ENCODE assay signal across 17 mouse cellular contexts in genomic region chr13:53825957-53826580, GRCm38 (mm10).
A peak's percentile ranks its signal among the peaks of the same experiment; 100 is the strongest.
DNase-seq lines count a peak whose midpoint lies in the region; ATAC-seq and TF ChIP-seq lines count a peak whose summit lies in the region.
"Had no signal": no experiment of that assay in that cellular context is flagged by ENCODE, and none has a peak within 500 bp of the region (broad histone marks: within the 10 kb centered on the region; RNA-seq: fewer than 3 reads in every experiment).

No protein-coding gene starts in this region.

- no peak overlapping the region for H3K4me3 ChIP-seq in forebrain, embryonic 14.5 days (ENCODE audit: low read depth, low read length)
- H3K4me3 ChIP-seq in forebrain, embryonic 12.5 days (replicated peaks): no peak overlapping the region
- H3K4me3 ChIP-seq in midbrain, embryonic 12.5 days: no peak overlapping the region
- no peak overlapping the region for H3K4me3 ChIP-seq in midbrain, postnatal 0 days (ENCODE audit: low read depth, low read length)
- no peak overlapping the region for H3K4me3 ChIP-seq in ES-E14 (ENCODE audit: insufficient read depth in 1 of 2, low read depth in 1 of 2, low read length in 2 of 2, poor library complexity in 1 of 2, severe bottlenecking in 1 of 2)
- H3K4me3 ChIP-seq in forebrain, postnatal 0 days (ENCODE audit: low read depth, low read length): no peak overlapping the region
- H3K4me3 ChIP-seq: embryonic facial prominence, embryonic 13.5 days; limb, embryonic 15.5 days; liver, embryonic 15.5 days; neural tube, embryonic 12.5 days had no signal

- peak; percentile 66 for DNase-seq in forebrain, embryonic 14.5 days (ENCODE audit: low spot score)
- no peak for DNase-seq in midbrain, postnatal 0 days (ENCODE audit: low spot score)
- peak; percentile 17 for DNase-seq in ES-E14 (ENCODE audit: low read depth, low spot score)
- DNase-seq in forebrain, postnatal 0 days: peak; percentile 72
- no peak for DNase-seq in frontal cortex, postnatal 25 days (ENCODE audit: low spot score in 2 of 2)
- no peak for DNase-seq in adrenal gland, postnatal 14 days
- DNase-seq: adrenal gland, adult 8-10 months; cerebellum, adult 11 months; gastrocnemius, postnatal 36 days had no signal

- no peaks in the 10 kb centered on the region for H3K36me3 ChIP-seq in forebrain, embryonic 14.5 days (ENCODE audit: control insufficient read depth, insufficient read depth, low read length)
- no peaks in the 10 kb centered on the region for H3K36me3 ChIP-seq in forebrain, embryonic 12.5 days (replicated peaks)
- no peaks in the 10 kb centered on the region for H3K36me3 ChIP-seq in midbrain, embryonic 12.5 days
- no peaks in the 10 kb centered on the region for H3K36me3 ChIP-seq in midbrain, postnatal 0 days (ENCODE audit: insufficient read depth, low read length)
- no peaks in the 10 kb centered on the region for H3K36me3 ChIP-seq in ES-E14 (ENCODE audit: control insufficient read depth, insufficient read depth, low read length, poor library complexity, severe bottlenecking)
- no peaks in the 10 kb centered on the region for H3K36me3 ChIP-seq in forebrain, postnatal 0 days (ENCODE audit: insufficient read depth)
- H3K36me3 ChIP-seq: embryonic facial prominence, embryonic 13.5 days; limb, embryonic 15.5 days; liver, embryonic 15.5 days; neural tube, embryonic 12.5 days had no signal

- WGBS in forebrain, embryonic 14.5 days: 58% methylated on average over 8 of the region's 8 CpGs
- 66% methylated on average over 8 of the region's 8 CpGs for WGBS in forebrain, embryonic 12.5 days
- 65% methylated on average over 8 of the region's 8 CpGs for WGBS in midbrain, embryonic 12.5 days
- WGBS in midbrain, postnatal 0 days: 53% methylated on average over 8 of the region's 8 CpGs
- WGBS in forebrain, postnatal 0 days: 43% methylated on average over 8 of the region's 8 CpGs

- H3K27ac ChIP-seq in forebrain, embryonic 14.5 days (ENCODE audit: low read depth, low read length): peak overlapping the region; percentile 33; the same call in 1 of the 2 replicates
- no peak overlapping the region for H3K27ac ChIP-seq in forebrain, embryonic 12.5 days
- no peak overlapping the region for H3K27ac ChIP-seq in midbrain, embryonic 12.5 days (replicated peaks)
- H3K27ac ChIP-seq in midbrain, postnatal 0 days (ENCODE audit: low read depth, low read length): no peak overlapping the region
- no peak overlapping the region for H3K27ac ChIP-seq in ES-E14 (ENCODE audit: insufficient read depth, low read depth, low read length, poor library complexity, severe bottlenecking)
- 0 out of 2 replicates have a peak overlapping the region, but pooled peaks have one; percentile 11 for H3K27ac ChIP-seq in forebrain, postnatal 0 days (ENCODE audit: low read depth, low read length)
- H3K27ac ChIP-seq: embryonic facial prominence, embryonic 13.5 days; limb, embryonic 15.5 days; liver, embryonic 15.5 days; macrophage; neural tube, embryonic 12.5 days had no signal

- H3K4me2 ChIP-seq in forebrain, embryonic 14.5 days (ENCODE audit: low read length): no peak overlapping the region
- no peak overlapping the region for H3K4me2 ChIP-seq in forebrain, embryonic 12.5 days
- H3K4me2 ChIP-seq in midbrain, embryonic 12.5 days (replicated peaks): no peak overlapping the region
- H3K4me2 ChIP-seq in midbrain, postnatal 0 days (ENCODE audit: low read depth, low read length, poor library complexity, severe bottlenecking): no peak overlapping the region
- H3K4me2 ChIP-seq in forebrain, postnatal 0 days (ENCODE audit: low read depth): no peak overlapping the region
- H3K4me2 ChIP-seq: embryonic facial prominence, embryonic 13.5 days; limb, embryonic 15.5 days; liver, embryonic 15.5 days; neural tube, embryonic 12.5 days had no signal

- peaks cover 4% of the 10 kb centered on the region; the same call in 1 of the 2 replicates for H3K9me3 ChIP-seq in forebrain, embryonic 14.5 days (replicated peaks; ENCODE audit: control insufficient read depth, low read length)
- H3K9me3 ChIP-seq in forebrain, embryonic 12.5 days: 0 out of 2 replicates have a peak, but pooled peaks cover 4% of the 10 kb centered on the region
- H3K9me3 ChIP-seq in midbrain, embryonic 12.5 days: 0 out of 2 replicates have a peak, but pooled peaks cover 4% of the 10 kb centered on the region
- H3K9me3 ChIP-seq in midbrain, postnatal 0 days (ENCODE audit: low read length): no peaks in the 10 kb centered on the region
- H3K9me3 ChIP-seq in ES-E14 (ENCODE audit: control insufficient read depth, insufficient read depth, low read depth, low read length): no peaks in the 10 kb centered on the region
- 0 out of 2 replicates have a peak, but pooled peaks cover 3% of the 10 kb centered on the region for H3K9me3 ChIP-seq in forebrain, postnatal 0 days (ENCODE audit: low read length)
- H3K9me3 ChIP-seq: limb, embryonic 15.5 days; liver, embryonic 15.5 days; neural tube, embryonic 12.5 days had no signal

- H3K9ac ChIP-seq in forebrain, embryonic 14.5 days (ENCODE audit: low read length): no peak overlapping the region
- no peak overlapping the region for H3K9ac ChIP-seq in forebrain, embryonic 12.5 days
- H3K9ac ChIP-seq in midbrain, embryonic 12.5 days (replicated peaks): no peak overlapping the region
- no peak overlapping the region for H3K9ac ChIP-seq in midbrain, postnatal 0 days (replicated peaks; ENCODE audit: low read length, poor library complexity, severe bottlenecking)
- no peak overlapping the region for H3K9ac ChIP-seq in ES-E14 (ENCODE audit: insufficient read depth, low read depth, low read length, poor library complexity, severe bottlenecking)
- H3K9ac ChIP-seq in forebrain, postnatal 0 days: no peak overlapping the region
- H3K9ac ChIP-seq: embryonic facial prominence, embryonic 13.5 days; limb, embryonic 15.5 days; liver, embryonic 15.5 days; neural tube, embryonic 12.5 days had no signal

- TF ChIP-seq CTCF in midbrain, postnatal 0 days (IDR thresholded peaks at IDR 0.05): no peak
- no peak for TF ChIP-seq CTCF in forebrain, postnatal 0 days (IDR thresholded peaks at IDR 0.05; ENCODE audit: low read depth)

- peaks cover 8% of the 10 kb centered on the region; the same call in 1 of the 2 replicates for H3K4me1 ChIP-seq in forebrain, embryonic 14.5 days (ENCODE audit: control insufficient read depth, insufficient read depth, low read length)
- H3K4me1 ChIP-seq in forebrain, embryonic 12.5 days: 0 out of 2 replicates have a peak, but pooled peaks cover 10% of the 10 kb centered on the region
- 0 out of 2 replicates have a peak, but pooled peaks cover 5% of the 10 kb centered on the region for H3K4me1 ChIP-seq in midbrain, embryonic 12.5 days
- no peaks in the 10 kb centered on the region for H3K4me1 ChIP-seq in midbrain, postnatal 0 days (ENCODE audit: insufficient read depth, low read length)
- 0 out of 4 replicates have a peak, but pooled peaks cover 0 to 2% of the 10 kb centered on the region in 2 experiments for H3K4me1 ChIP-seq in ES-E14 (ENCODE audit: control insufficient read depth in 2 of 2, insufficient read depth in 2 of 2, low read length in 2 of 2, poor library complexity in 1 of 2)
- H3K4me1 ChIP-seq in forebrain, postnatal 0 days (ENCODE audit: insufficient read depth): peaks cover 6% of the 10 kb centered on the region
- H3K4me1 ChIP-seq: embryonic facial prominence, embryonic 13.5 days; limb, embryonic 15.5 days; liver, embryonic 15.5 days; neural tube, embryonic 12.5 days had no signal

- peak; percentile 42; the same call in 1 of the 2 replicates for ATAC-seq in forebrain, embryonic 14.5 days
- no peak for ATAC-seq in forebrain, embryonic 12.5 days (ENCODE audit: low FRiP score)
- ATAC-seq in midbrain, embryonic 12.5 days (ENCODE audit: low FRiP score, low read depth): 0 out of 2 replicates have a peak, but pooled peaks have one; percentile 30
- no peak; the same call in 1 of the 2 replicates for ATAC-seq in midbrain, postnatal 0 days (ENCODE audit: low FRiP score)
- peak; percentile 68 for ATAC-seq in forebrain, postnatal 0 days
- ATAC-seq: intestine, postnatal 0 days had no signal

- in situ Hi-C loops in ES-E14 (cut with MboI; ENCODE audit: low sequenced_read_pairs in 2 of 2, unreplicated experiment in 2 of 2): no loop called here

- H3K27me3 ChIP-seq in forebrain, embryonic 14.5 days (replicated peaks; ENCODE audit: control insufficient read depth, insufficient read depth, low read length): no peaks in the 10 kb centered on the region
- no peaks in the 10 kb centered on the region for H3K27me3 ChIP-seq in forebrain, embryonic 12.5 days
- no peaks in the 10 kb centered on the region for H3K27me3 ChIP-seq in midbrain, embryonic 12.5 days
- H3K27me3 ChIP-seq in midbrain, postnatal 0 days (ENCODE audit: insufficient read depth, low read length): no peaks in the 10 kb centered on the region
- H3K27me3 ChIP-seq in forebrain, postnatal 0 days (ENCODE audit: insufficient read depth, low read length): no peaks in the 10 kb centered on the region
- H3K27me3 ChIP-seq: embryonic facial prominence, embryonic 13.5 days; liver, embryonic 15.5 days; neural tube, embryonic 12.5 days had no signal

TF ChIP-seq in ES-E14, 5 proteins besides CTCF, POLR2A, EP300 and RAD21:
- no peak for TF ChIP-seq CHD2 (IDR thresholded peaks at IDR 0.05; ENCODE audit: low read depth, low read length)
- no peak for TF ChIP-seq ZC3H11A (IDR thresholded peaks at IDR 0.05; ENCODE audit: borderline replicate concordance, low read depth, low read length)
- no peak for TF ChIP-seq MAFK (IDR thresholded peaks at IDR 0.05; ENCODE audit: insufficient read depth, low read depth, low read length)
- TF ChIP-seq ZNF384 (IDR thresholded peaks at IDR 0.05; ENCODE audit: low read depth, low read length): no peak
- TF ChIP-seq HCFC1 (IDR thresholded peaks at IDR 0.05; ENCODE audit: borderline replicate concordance, insufficient read depth, low read length): no peak

Comparison
In these comparisons a context has a peak if more than half of its experiments do, and no peak if none do; other contexts are left out.
1. ATAC-seq: peak in forebrain, embryonic 14.5 days (single experiment), midbrain, embryonic 12.5 days (single experiment) and forebrain, postnatal 0 days (single experiment); none in forebrain, embryonic 12.5 days (single experiment) and midbrain, postnatal 0 days (single experiment).
2. H3K27ac ChIP-seq: peak in forebrain, embryonic 14.5 days (single experiment) and forebrain, postnatal 0 days (single experiment); none in forebrain, embryonic 12.5 days (single experiment), midbrain, embryonic 12.5 days (single experiment), midbrain, postnatal 0 days (single experiment) and ES-E14 (single experiment).
3. DNase-seq: peak in forebrain, embryonic 14.5 days (single experiment), ES-E14 (single experiment) and forebrain, postnatal 0 days (single experiment); none in midbrain, postnatal 0 days (single experiment), frontal cortex, postnatal 25 days (0 of 2) and adrenal gland, postnatal 14 days (single experiment).